ENCODE assay signal across 28 mouse cellular contexts in genomic region chr1:76036316-76036715, GRCm38 (mm10).
"Had no signal": no experiment of that assay in that cellular context is flagged by ENCODE, and none has a peak within 500 bp of the region (broad histone marks: within the 10 kb centered on the region; RNA-seq: fewer than 3 reads in every experiment).

No protein-coding gene starts in this region.

- H3K27me3 ChIP-seq: heart, embryonic 12.5 days; hindbrain, embryonic 12.5 days; intestine, embryonic 15.5 days; kidney, embryonic 15.5 days; limb, embryonic 13.5 days; limb, embryonic 15.5 days; liver, embryonic 13.5 days had no signal

- H3K4me1 ChIP-seq: hindbrain, embryonic 12.5 days; limb, embryonic 15.5 days; liver, embryonic 13.5 days had no signal

- H3K4me2 ChIP-seq: heart, embryonic 12.5 days; hindbrain, embryonic 12.5 days; hindbrain, embryonic 14.5 days; intestine, embryonic 15.5 days; kidney, embryonic 15.5 days; limb, embryonic 13.5 days; limb, embryonic 15.5 days; liver, embryonic 11.5 days; liver, embryonic 13.5 days had no signal

- ATAC-seq: hindbrain, embryonic 16.5 days; inflammation-experienced regulatory T-cells, adult 6 months; intestine, embryonic 15.5 days; intestine, postnatal 0 days had no signal

- DNase-seq: gastrocnemius, adult 2 months; gastrocnemius, postnatal 10 days; gastrocnemius, postnatal 25 days; heart, adult 18-20 months; heart, postnatal 10 days; heart, postnatal 4 days; kidney, adult 2 months; kidney, adult 9 months; kidney, postnatal 14 days; kidney, postnatal 36 days; layer of hippocampus, adult 9-11 months; layer of hippocampus, postnatal 36 days; left cerebral cortex, postnatal 4 days; liver, embryonic 13.5 days had no signal

- H3K27ac ChIP-seq: gastrocnemius, adult 2 months; heart, embryonic 10.5 days; hindbrain, embryonic 10.5 days; hindbrain, embryonic 12.5 days; hindbrain, embryonic 14.5 days; intestine, embryonic 15.5 days; kidney, embryonic 15.5 days; kidney, postnatal 0 days; limb, embryonic 13.5 days; limb, embryonic 15.5 days; liver, embryonic 13.5 days had no signal

- H3K4me3 ChIP-seq: gastrocnemius, adult 2 months; heart, embryonic 10.5 days; heart, embryonic 12.5 days; hindbrain, embryonic 10.5 days; hindbrain, embryonic 12.5 days; intestine, embryonic 15.5 days; kidney, embryonic 15.5 days; limb, embryonic 13.5 days; limb, embryonic 15.5 days; liver, embryonic 13.5 days had no signal

- H3K9me3 ChIP-seq: heart, embryonic 10.5 days; heart, embryonic 12.5 days; hindbrain, embryonic 10.5 days; hindbrain, embryonic 12.5 days; intestine, embryonic 15.5 days; kidney, embryonic 15.5 days; limb, embryonic 13.5 days; limb, embryonic 15.5 days; liver, embryonic 13.5 days had no signal

- H3K9ac ChIP-seq: heart, embryonic 12.5 days; hindbrain, embryonic 12.5 days; hindbrain, embryonic 14.5 days; intestine, embryonic 15.5 days; kidney, embryonic 15.5 days; limb, embryonic 13.5 days; limb, embryonic 15.5 days; liver, embryonic 13.5 days had no signal

- H3K36me3 ChIP-seq: heart, embryonic 10.5 days; heart, embryonic 12.5 days; hindbrain, embryonic 10.5 days; hindbrain, embryonic 12.5 days; intestine, embryonic 15.5 days; kidney, embryonic 15.5 days; limb, embryonic 13.5 days; limb, embryonic 15.5 days; liver, embryonic 13.5 days had no signal
